Mouse (Mus musculus) frontal cortex, adult (tissue): ENCODE data around the gene Rc3h2.

Source experiments
- ATAC-seq: cut with Nextera tagmentation; 2 replicates; pipeline ENCODE4 v1.9.2; 2017; ENCODE audit warnings: mild to moderate bottlenecking, moderate library complexity, mixed read lengths; ENCODE audit not compliant: low TSS enrichment

Rc3h2 gene

GRCm38 (mm10) chr2:37422306-37423304, at the start of gene Rc3h2:
Gene Rc3h2, minus strand, starts transcription at chr2:37422903.
- peak; percentile 99 for ATAC-seq

DNA sequence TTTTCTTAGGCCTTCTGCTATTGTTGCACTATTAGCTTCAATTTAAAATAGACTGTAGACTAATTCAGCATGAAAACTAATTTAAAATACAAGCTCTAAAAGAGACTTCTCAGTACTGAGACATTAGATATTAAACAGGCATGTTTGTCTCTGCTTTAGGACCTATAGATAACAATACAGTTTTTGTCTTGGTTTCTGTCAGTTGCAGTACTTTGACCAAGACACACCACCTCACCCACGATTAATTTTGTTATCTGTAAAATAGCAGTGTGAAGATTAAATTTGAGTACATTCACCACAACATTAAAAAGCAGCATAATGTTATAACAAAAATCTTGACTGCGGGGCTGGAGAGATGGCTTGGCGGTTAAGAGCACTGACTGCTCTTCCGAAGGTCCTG, 43.6 kb upstream of the Rc3h2 start:
- no peak for ATAC-seq

GRCm38 (mm10) chr2:37460707-37461106, 38.0 kb upstream of the Rc3h2 start:
- ATAC-seq: no peak

DNA sequence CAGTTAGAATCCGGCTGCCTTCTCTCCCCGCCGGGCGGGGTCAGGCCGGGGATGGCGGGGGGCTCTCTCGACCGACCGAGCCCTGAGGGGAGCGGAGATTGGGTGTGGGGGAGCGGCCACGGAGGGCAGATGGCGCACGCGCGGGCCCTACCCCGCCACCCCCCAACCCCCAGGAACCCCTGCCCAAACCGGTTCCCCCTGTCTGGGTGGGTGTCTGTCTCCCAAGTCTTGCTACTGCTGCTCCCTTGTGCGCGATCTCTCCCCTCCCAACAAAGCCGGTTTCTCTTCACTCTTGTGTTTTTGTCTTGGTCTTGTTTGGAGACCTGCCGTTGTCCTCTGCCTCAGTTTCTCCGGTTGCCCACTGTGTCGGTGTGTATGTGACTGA, 29.7 kb upstream of the Rc3h2 start:
- peak; percentile 55 for ATAC-seq

GRCm38 (mm10) chr2:37451667-37452375, 29.1 kb upstream of the Rc3h2 start:
- ATAC-seq: peak; percentile 99

DNA sequence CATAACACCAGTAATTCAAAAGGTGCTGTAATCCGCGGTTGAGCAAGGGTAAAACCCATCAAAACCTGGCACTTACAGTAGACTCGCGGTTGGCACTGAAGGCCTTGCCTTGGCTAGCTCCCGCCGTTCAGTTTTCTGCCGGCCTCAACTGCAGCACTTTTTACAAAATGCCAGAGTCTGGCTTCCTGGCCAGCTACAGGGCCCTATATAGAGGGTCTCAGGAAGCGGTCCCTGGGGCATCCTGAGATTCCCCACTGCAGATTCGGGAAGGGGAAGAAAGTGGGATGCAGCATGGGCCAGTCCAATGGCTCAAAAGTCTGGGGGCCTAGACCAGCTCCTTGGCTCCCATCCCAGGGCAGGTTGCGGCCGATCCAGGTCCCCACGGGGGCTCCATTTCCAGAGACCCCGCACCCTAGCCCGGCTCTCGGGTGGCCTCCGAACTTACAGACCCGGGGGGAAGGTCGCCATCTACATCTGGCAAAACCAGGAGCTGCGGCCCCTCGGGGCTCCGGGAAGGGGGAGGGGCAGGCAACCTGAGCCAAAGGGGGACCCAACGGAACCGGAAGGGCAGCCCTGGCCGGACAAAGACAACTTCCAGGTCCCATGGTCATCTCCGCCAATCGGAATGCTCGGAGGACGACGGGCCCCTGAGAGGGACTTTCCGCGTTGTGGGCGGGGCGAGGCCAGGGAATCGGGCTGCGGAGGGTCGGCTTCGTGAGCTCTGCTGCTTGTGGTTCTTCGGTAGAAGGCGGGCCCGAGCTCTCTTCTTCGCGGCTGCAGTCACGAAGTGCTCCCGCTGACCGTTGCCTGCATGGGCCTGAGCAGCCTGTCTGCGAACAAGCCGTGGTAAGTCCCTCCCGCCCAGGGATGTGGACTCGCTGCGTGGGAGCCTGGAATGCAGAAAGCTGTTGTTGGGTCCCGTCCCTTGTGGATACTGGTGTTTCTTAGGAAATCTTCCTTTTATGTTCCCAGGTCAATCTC, 20.2 kb upstream of the Rc3h2 start, which contains the start of the genes Zbtb26, Zbtb6 and Rabgap1:
Gene Zbtb26 (minus strand): TSS at position 525 of the 981 bp plus-strand sequence.
Gene Zbtb6 (minus strand): TSS at position 561 of the 981 bp plus-strand sequence.
Gene Rabgap1 (plus strand): TSS at position 669 of the 981 bp plus-strand sequence.
- peak; percentile 99 for ATAC-seq

DNA sequence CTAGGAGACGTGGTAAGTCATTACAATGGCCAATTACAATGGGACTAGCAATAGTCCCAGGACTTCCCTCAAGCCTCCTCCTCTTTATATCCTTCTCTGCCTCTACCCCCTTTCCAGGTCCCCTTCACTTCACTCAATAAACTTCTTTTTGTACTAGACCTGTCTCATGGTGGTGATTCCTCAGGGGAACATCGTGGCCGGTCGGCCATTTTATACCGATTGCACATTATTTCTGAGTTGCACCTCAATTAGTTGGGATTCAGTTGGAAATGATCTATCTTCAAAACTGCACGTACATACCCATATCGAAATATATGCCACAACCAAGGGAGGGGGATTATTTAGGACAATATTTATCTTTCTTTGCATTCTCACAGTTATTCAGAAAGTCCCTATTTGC, 8.9 kb upstream of the Rc3h2 start:
- no peak for ATAC-seq

DNA sequence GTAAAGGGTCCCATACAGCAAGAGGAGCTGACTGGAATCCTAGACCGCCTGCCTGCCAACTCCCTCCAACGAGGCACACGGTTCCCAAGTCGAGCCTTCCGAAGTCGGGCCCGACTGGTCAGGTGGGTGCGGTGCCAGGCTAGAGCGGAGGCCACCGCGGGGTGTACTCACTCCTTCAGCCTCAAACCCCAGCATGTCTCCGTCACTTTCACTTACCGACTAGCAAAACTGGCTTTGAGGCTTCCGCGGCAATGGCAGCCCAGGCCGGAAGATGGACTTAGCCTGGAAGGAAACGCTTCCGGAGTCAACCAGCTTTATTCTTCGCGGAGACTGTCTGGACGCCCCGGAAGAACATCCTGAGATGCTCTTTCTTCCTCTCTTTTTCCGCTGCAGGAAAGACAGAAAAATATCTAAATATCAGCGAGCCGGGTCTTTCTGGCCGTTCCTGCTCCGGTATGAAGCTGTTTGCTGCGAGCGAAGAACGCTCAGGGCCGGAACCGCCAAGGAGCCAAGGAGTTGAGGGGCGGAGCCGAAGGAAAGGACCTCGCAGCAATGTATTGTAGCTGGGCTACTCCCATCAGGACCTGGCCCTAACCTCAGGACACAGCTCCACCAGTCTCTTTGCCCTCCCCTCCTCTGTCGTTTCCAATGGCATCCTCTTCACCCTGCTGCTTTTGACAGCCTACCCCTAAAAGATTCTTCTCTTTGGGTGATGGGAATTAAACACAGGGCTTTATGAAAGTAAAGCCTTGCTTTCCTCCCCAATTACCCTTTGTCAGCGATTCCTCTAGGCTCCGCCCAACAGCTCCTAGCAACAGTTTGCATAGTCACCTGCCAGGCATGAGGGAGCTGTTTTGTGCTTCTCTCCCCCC, 8.1 kb upstream of the Rc3h2 start:
- ATAC-seq: peak; percentile 97

DNA sequence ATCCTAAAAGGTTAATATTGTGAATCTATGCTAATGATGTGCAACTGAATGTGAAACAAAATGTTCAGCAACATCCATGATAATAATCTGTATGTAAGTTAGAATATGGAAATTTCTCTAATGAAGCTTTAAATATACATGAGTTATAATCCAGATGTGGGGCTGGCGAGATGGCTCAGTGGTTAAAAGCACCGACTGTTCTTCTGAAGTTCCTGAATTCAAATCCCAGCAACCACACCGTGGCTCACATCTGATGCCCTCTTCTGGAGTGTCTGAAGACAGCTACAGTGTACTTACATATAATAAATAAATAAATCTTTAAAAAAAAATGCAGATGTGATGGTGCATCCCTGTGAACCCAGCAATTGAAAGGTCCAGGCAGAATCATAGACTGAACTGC, 968 bp upstream of the Rc3h2 start:
- ATAC-seq: no peak

GRCm38 (mm10) chr2:37421903-37422302, 800 bp downstream of the Rc3h2 start:
- no peak for ATAC-seq

DNA sequence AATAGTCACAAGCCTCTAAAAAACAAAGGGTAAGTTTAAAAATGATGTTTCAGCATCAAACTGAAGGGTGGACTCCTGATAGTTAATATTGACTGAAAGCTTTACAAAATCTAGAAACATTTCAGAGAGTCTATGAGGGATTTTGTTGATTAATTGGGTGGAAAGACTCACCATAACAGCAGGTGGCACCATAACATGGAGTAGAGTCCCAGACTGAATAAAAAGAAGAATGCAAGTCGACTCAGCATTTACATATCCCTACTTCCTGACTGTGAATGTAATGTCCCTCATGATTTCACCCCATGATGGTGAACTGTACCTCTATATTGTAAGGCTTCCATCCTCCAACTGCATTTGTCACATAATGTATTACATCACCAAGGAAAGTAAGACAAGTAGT, 27.2 kb downstream of the Rc3h2 start:
- ATAC-seq: 0 out of 2 replicates have a peak, but pooled peaks have one; percentile 65

DNA sequence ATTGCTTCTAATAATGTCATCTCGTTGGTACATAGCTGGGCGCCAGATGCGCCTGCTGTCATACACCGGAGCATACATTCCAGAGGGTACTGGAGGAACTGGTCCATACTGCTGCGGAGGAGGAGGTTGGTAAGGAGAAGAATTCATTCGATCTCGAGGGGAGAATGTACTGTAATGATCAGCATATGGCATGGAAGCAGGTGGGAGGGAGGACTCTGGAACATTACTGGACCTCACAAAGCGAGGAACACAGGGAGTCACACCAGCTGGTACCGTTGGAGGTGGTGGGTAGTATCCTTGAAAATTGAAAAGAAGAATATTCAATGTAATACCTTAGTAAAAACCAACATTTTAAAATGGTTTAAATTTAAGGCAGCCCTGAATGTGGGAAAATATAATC, 39.8 kb downstream of the Rc3h2 start:
- peak; percentile 65 for ATAC-seq

DNA sequence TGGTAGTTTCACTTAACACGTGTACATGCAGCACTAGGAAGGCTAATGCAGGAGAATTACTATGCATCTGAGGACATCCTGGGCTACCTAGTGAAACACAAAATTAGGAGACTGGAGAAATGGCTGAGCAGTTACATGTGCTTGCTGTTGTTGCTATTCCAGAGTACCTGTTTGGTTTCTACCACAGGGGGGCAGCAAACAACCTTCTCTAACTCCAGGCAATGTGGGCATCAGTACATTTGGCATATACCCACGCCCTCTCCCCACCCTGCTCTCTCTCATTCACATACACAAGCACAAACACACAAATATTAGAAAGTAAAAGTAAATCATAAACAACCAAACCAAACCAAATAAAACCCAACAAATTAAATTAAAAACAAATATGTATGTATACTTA, 42.5 kb downstream of the Rc3h2 start:
- peak; percentile 62; the same call in 1 of the 2 replicates for ATAC-seq

- no peak for ATAC-seq
Measured at GRCm38 (mm10) chr2:37376018-37376417, 46.7 kb downstream of the Rc3h2 start.

GRCm38 (mm10) chr2:37370651-37371050, 52.1 kb downstream of the Rc3h2 start:
- no peak for ATAC-seq

GRCm38 (mm10) chr2:37359908-37360307, 62.8 kb downstream of the Rc3h2 start:
- no peak for ATAC-seq

DNA sequence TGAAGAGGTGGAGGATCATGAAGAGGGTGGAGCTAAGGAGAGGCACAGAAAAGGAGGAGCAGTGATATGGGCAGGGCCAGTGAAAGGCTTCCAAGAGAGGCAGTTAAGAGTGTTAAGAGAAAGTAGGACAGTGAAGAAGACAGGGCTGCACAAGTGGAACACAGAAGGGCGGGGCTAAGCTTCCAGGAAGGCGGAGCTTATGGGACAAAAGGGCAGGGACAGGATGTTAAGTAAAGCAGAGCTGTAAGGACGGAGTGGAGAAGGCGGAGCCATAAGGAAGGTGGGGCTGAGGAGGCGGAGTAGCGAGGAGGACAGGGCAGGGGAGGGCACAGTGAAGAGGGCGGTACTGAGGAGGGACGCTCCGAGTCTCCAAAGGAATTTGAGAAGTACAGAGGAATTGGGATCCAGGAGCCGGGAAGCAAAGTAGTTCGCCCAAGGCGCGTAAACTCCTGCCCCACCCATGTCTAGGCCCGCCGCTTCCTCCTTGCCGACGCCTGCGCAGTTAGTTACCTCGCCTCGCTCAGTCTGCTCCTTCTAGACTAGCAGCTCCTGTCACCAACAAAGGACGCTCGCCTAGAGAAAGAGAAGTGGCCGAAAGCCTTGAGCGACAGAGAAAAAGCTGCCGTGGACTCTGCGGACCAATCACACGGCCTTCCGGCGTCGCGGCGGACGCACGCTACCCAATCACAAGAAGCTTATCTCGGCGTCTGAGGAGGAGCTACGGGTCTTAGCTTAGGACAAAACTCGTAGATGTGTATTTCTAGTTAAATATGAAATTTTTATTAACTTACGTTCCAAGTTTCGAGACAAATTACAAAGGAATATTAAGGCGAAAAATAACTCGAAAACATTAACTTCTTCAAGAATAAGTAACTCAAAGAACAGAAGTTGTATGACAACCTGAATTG, 63.8 kb downstream of the Rc3h2 start, which contains the start of gene Pdcl:
Gene Pdcl (minus strand): TSS at position 700 of the 908 bp plus-strand sequence.
- ATAC-seq: peak; percentile 93

DNA sequence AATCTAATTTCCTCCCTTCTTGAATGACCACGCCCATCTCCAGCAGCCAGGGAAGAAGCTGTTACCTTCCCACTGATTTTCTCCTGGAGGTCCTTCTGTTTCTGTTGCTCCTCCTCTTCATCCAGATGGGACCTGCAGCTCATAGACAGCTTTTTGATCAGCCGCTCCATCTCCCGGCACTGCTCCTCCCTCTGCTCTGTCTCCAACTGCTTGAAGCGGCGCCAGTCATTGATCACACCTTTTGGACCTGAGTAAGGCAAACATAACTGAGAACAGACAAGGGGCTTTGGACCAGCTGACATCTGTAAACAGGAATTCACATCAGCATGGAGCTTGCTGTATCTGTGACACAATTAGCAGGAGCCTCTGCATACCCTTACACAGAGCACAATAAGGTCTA, 67.1 kb downstream of the Rc3h2 start:
- ATAC-seq: no peak

GRCm38 (mm10) chr2:37351671-37352070, 71.0 kb downstream of the Rc3h2 start:
- ATAC-seq: peak; percentile 80
